Mouse (Mus musculus): Measurements from ENCODE around the gene Khdc3. TPM values are rescaled to one million over a fixed set of nuclear protein-coding genes. Genes with fewer than 3 reads are reported as not detected.
"Not testable (repeated sequence)": the region's sequence is repeated elsewhere in the genome, so short reads cannot be mapped to it uniquely, and the experiment has no call there.

Khdc3 gene
- polyA plus RNA-seq, 1 experiment from 2014 or later: not detected

DNA sequence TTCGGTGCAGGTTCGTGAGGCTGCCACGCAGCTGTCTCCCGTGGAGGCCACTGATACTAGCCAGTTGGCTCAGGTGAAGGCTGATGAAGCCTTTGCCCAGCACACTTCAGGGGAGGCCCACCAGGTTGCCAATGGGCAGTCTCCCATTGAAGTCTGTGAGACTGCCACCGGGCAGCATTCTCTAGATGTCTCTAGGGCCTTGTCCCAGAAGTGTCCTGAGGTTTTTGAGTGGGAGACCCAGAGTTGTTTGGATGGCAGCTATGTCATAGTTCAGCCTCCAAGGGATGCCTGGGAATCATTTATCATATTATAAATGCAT is 2.2 kb downstream of the Khdc3 start:
- Histone ChIP-seq H3K27me3 (ENCODE audit: control insufficient read depth, insufficient read depth, low read length) (peaks cover 6% of the 10 kb centered on the region; the same call in 1 of the 2 replicates), H3K9me3 (replicated peaks; ENCODE audit: control insufficient read depth, low read length) (no peaks in the 10 kb centered on the region), H3K9ac (replicated peaks; ENCODE audit: low read length) (peak overlapping the region; percentile 61), H3K27ac (replicated peaks; ENCODE audit: low read depth, low read length) (no peak overlapping the region), H3K4me1 (ENCODE audit: control insufficient read depth, insufficient read depth, low read length) (no peaks in the 10 kb centered on the region), H3K4me2 (ENCODE audit: low read depth, low read length) (peak overlapping the region; percentile 93), H3K4me3 (ENCODE audit: low read depth, low read length) (peak overlapping the region; percentile 42), H3K36me3 (replicated peaks; ENCODE audit: control insufficient read depth, insufficient read depth, low read depth, low read length) (no peaks in the 10 kb centered on the region)
- ATAC-seq (replicated peaks; ENCODE audit: insufficient number of reproducible peaks, low FRiP score, low TSS enrichment, low read depth): 0 out of 2 replicates have a peak, but pooled peaks have one; percentile 51
- 47% methylated on average over 5 of the region's 5 CpGs for WGBS
- DNase-seq (ENCODE audit: low spot score): no peak

- H3K4me1 ChIP-seq (ENCODE audit: control insufficient read depth, insufficient read depth, low read length): no peaks in the 10 kb centered on the region
These were observed 3.5 kb downstream of the Khdc3 start for GRCm38 (mm10) chr9:73105141-73105540.

GRCm38 (mm10) chr9:73105771-73106170 is 4.1 kb downstream of the Khdc3 start:
- H3K27me3 ChIP-seq (ENCODE audit: control insufficient read depth, insufficient read depth, low read length): peaks cover 6% of the 10 kb centered on the region; the same call in 1 of the 2 replicates
- H3K27ac ChIP-seq (replicated peaks; ENCODE audit: low read depth, low read length): no peak overlapping the region
- H3K36me3 ChIP-seq (replicated peaks; ENCODE audit: control insufficient read depth, insufficient read depth, low read depth, low read length): no peaks in the 10 kb centered on the region
- ATAC-seq (replicated peaks; ENCODE audit: insufficient number of reproducible peaks, low FRiP score, low TSS enrichment, low read depth) (no peak), DNase-seq (ENCODE audit: low spot score) (no peak)
- H3K9ac ChIP-seq (replicated peaks; ENCODE audit: low read length): no peak overlapping the region
- no peak overlapping the region for H3K4me2 ChIP-seq (ENCODE audit: low read depth, low read length)
- no peaks in the 10 kb centered on the region for H3K4me1 ChIP-seq (ENCODE audit: control insufficient read depth, insufficient read depth, low read length)
- no peaks in the 10 kb centered on the region for H3K9me3 ChIP-seq (replicated peaks; ENCODE audit: control insufficient read depth, low read length)
- H3K4me3 ChIP-seq (ENCODE audit: low read depth, low read length): no peak overlapping the region

More at GRCm38 (mm10) chr9:73105141-73105540, 3.5 kb downstream of the Khdc3 start:
- DNase-seq (ENCODE audit: low spot score) (no peak), ATAC-seq (replicated peaks; ENCODE audit: insufficient number of reproducible peaks, low FRiP score, low TSS enrichment, low read depth) (no peak)
- Histone ChIP-seq H3K9ac (replicated peaks; ENCODE audit: low read length) (no peak overlapping the region), H3K27ac (replicated peaks; ENCODE audit: low read depth, low read length) (no peak overlapping the region), H3K4me2 (ENCODE audit: low read depth, low read length) (no peak overlapping the region), H3K36me3 (replicated peaks; ENCODE audit: control insufficient read depth, insufficient read depth, low read depth, low read length) (no peaks in the 10 kb centered on the region), H3K9me3 (replicated peaks; ENCODE audit: control insufficient read depth, low read length) (no peaks in the 10 kb centered on the region), H3K4me3 (ENCODE audit: low read depth, low read length) (no peak overlapping the region), H3K27me3 (ENCODE audit: control insufficient read depth, insufficient read depth, low read length) (peaks cover 6% of the 10 kb centered on the region; the same call in 1 of the 2 replicates)
- 67% methylated on average over 1 of the region's 1 CpGs for WGBS

GRCm38 (mm10) chr9:73112919-73113906 is 11.6 kb downstream of the Khdc3 start, which contains the start of gene Rsl24d1:
TSS of gene Rsl24d1 (plus strand) at chr9:73113426.
- H3K27me3 ChIP-seq (ENCODE audit: control insufficient read depth, insufficient read depth, low read length): no peaks in the 10 kb centered on the region
- DNase-seq (ENCODE audit: low spot score): peak; percentile 92
- peak within 1 kb of the TSS; percentile 50 for H3K4me2 ChIP-seq (ENCODE audit: low read depth, low read length)
- peaks cover 3% of the 10 kb centered on the region for H3K36me3 ChIP-seq (replicated peaks; ENCODE audit: control insufficient read depth, insufficient read depth, low read depth, low read length)
- H3K9me3 ChIP-seq (replicated peaks; ENCODE audit: control insufficient read depth, low read length): no peaks in the 10 kb centered on the region
- H3K4me3 ChIP-seq (ENCODE audit: low read depth, low read length): peak within 1 kb of the TSS; percentile 96
- peak; percentile 94 for ATAC-seq (replicated peaks; ENCODE audit: insufficient number of reproducible peaks, low FRiP score, low TSS enrichment, low read depth)
- H3K9ac ChIP-seq (replicated peaks; ENCODE audit: low read length): peak within 1 kb of the TSS; percentile 78
- peak within 1 kb of the TSS; percentile 48; the same call in 1 of the 2 replicates for H3K27ac ChIP-seq (replicated peaks; ENCODE audit: low read depth, low read length)
- under 1% methylated on average over 64 of the region's 64 CpGs for WGBS
- no peaks in the 10 kb centered on the region for H3K4me1 ChIP-seq (ENCODE audit: control insufficient read depth, insufficient read depth, low read length)

- not testable (repeated sequence) for H3K4me3 ChIP-seq (ENCODE audit: low read depth, low read length); H3K27ac ChIP-seq (replicated peaks; ENCODE audit: low read depth, low read length); H3K9me3 ChIP-seq (replicated peaks; ENCODE audit: control insufficient read depth, low read length); DNase-seq (ENCODE audit: low spot score); H3K9ac ChIP-seq (replicated peaks; ENCODE audit: low read length); H3K36me3 ChIP-seq (replicated peaks; ENCODE audit: control insufficient read depth, insufficient read depth, low read depth, low read length); H3K4me1 ChIP-seq (ENCODE audit: control insufficient read depth, insufficient read depth, low read length); H3K4me2 ChIP-seq (ENCODE audit: low read depth, low read length); ATAC-seq (replicated peaks; ENCODE audit: insufficient number of reproducible peaks, low FRiP score, low TSS enrichment, low read depth); H3K27me3 ChIP-seq (ENCODE audit: control insufficient read depth, insufficient read depth, low read length)
- WGBS: 81% methylated on average over 6 of the region's 6 CpGs
These were observed 15.1 kb downstream of the Khdc3 start for GRCm38 (mm10) chr9:73116704-73117103.

GRCm38 (mm10) chr9:73118012-73118411 is 16.4 kb downstream of the Khdc3 start:
- Histone ChIP-seq H3K27me3 (ENCODE audit: control insufficient read depth, insufficient read depth, low read length) (no peaks in the 10 kb centered on the region), H3K36me3 (replicated peaks; ENCODE audit: control insufficient read depth, insufficient read depth, low read depth, low read length) (peaks cover 7% of the 10 kb centered on the region), H3K27ac (replicated peaks; ENCODE audit: low read depth, low read length) (no peak overlapping the region), H3K4me3 (ENCODE audit: low read depth, low read length) (no peak overlapping the region), H3K4me1 (ENCODE audit: control insufficient read depth, insufficient read depth, low read length) (no peaks in the 10 kb centered on the region), H3K4me2 (ENCODE audit: low read depth, low read length) (no peak overlapping the region), H3K9ac (replicated peaks; ENCODE audit: low read length) (no peak overlapping the region), H3K9me3 (replicated peaks; ENCODE audit: control insufficient read depth, low read length) (no peaks in the 10 kb centered on the region)
- WGBS: 83% methylated on average over 4 of the region's 4 CpGs
- ATAC-seq (replicated peaks; ENCODE audit: insufficient number of reproducible peaks, low FRiP score, low TSS enrichment, low read depth): no peak
- DNase-seq (ENCODE audit: low spot score): no peak

DNA sequence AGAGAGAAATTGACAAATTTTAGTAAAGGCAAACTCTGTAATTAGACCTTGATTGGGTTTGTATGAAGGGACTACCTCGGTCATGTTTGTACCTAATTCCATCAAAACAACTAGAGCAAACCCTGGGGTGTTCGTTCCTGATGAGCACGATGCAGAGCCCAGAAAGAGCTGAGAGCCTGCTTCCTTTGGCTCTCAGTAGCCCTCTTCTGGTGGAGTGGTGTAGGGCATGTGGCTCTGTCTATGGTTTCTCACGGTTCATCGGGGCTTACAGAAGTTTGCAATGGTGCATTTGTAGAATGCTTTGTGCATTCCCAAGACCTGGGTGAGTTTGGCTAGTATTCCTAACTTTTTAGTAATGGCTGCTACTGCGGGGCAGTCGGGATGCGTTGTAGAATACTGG is 20.1 kb downstream of the Khdc3 start:
- Histone ChIP-seq H3K4me1 (ENCODE audit: control insufficient read depth, insufficient read depth, low read length) (no peaks in the 10 kb centered on the region), H3K4me3 (ENCODE audit: low read depth, low read length) (no peak overlapping the region), H3K36me3 (replicated peaks; ENCODE audit: control insufficient read depth, insufficient read depth, low read depth, low read length) (peaks cover 9% of the 10 kb centered on the region), H3K27me3 (ENCODE audit: control insufficient read depth, insufficient read depth, low read length) (no peaks in the 10 kb centered on the region), H3K4me2 (ENCODE audit: low read depth, low read length) (no peak overlapping the region), H3K27ac (replicated peaks; ENCODE audit: low read depth, low read length) (no peak overlapping the region), H3K9me3 (replicated peaks; ENCODE audit: control insufficient read depth, low read length) (no peaks in the 10 kb centered on the region), H3K9ac (replicated peaks; ENCODE audit: low read length) (no peak overlapping the region)
- 77% methylated on average over 8 of the region's 8 CpGs for WGBS
- ATAC-seq (replicated peaks; ENCODE audit: insufficient number of reproducible peaks, low FRiP score, low TSS enrichment, low read depth) (no peak), DNase-seq (ENCODE audit: low spot score) (no peak)

- no peak for ATAC-seq (replicated peaks; ENCODE audit: insufficient number of reproducible peaks, low FRiP score, low TSS enrichment, low read depth)
These were observed 23.5 kb downstream of the Khdc3 start for GRCm38 (mm10) chr9:73125043-73125570.

More at GRCm38 (mm10) chr9:73125043-73125570, 23.5 kb downstream of the Khdc3 start:
- DNase-seq (ENCODE audit: low spot score): no peak
- H3K4me3 ChIP-seq (ENCODE audit: low read depth, low read length): no peak overlapping the region
- H3K27ac ChIP-seq (replicated peaks; ENCODE audit: low read depth, low read length): no peak overlapping the region
- H3K9me3 ChIP-seq (replicated peaks; ENCODE audit: control insufficient read depth, low read length): no peaks in the 10 kb centered on the region
- no peak overlapping the region for H3K4me2 ChIP-seq (ENCODE audit: low read depth, low read length)
- WGBS: 94% methylated on average over 8 of the region's 8 CpGs
- no peaks in the 10 kb centered on the region for H3K27me3 ChIP-seq (ENCODE audit: control insufficient read depth, insufficient read depth, low read length)
- H3K4me1 ChIP-seq (ENCODE audit: control insufficient read depth, insufficient read depth, low read length): no peaks in the 10 kb centered on the region
- no peak overlapping the region for H3K9ac ChIP-seq (replicated peaks; ENCODE audit: low read length)
- H3K36me3 ChIP-seq (replicated peaks; ENCODE audit: control insufficient read depth, insufficient read depth, low read depth, low read length): peaks cover 5% of the 10 kb centered on the region; the same call in 1 of the 2 replicates
